Mouse (Mus musculus): ENCODE results near the gene Hmox1. TPM values are rescaled to one million over a fixed set of nuclear protein-coding genes. Genes with fewer than 3 reads are reported as not detected.

Hmox1 gene
- polyA plus RNA-seq, 1 experiment from 2014 or later = 10.1 TPM

DNA sequence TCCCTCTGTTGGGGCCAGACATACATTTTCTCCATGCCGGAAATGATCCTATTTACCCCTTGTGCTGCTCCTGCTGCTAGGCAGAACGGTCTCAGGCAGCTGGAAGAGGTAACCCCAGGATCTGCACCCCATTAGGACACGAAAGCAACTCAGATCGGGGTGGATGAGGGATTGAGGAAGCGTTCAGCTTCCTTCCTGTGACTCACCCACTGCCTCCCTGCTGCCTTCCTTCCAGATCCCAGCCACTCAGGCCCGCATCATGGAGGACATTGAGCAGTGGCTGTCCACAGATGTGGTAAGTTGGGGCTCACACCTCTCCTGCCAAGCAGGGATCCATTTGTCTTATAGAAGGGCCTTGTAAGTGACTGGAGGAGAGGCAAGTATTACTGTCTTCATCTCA is 26.1 kb upstream of the Hmox1 start:
- Histone ChIP-seq H3K27ac (ENCODE audit: low read depth) (no peak overlapping the region), H3K9me3 (ENCODE audit: control insufficient read depth, low read length) (no peaks in the 10 kb centered on the region), H3K36me3 (ENCODE audit: control insufficient read depth, insufficient read depth, low read length) (peaks cover 13% of the 10 kb centered on the region; the same call in 1 of the 2 replicates), H3K9ac (ENCODE audit: low read length) (no peak overlapping the region), H3K4me1 (replicated peaks; ENCODE audit: control insufficient read depth, insufficient read depth, low read length) (no peaks in the 10 kb centered on the region), H3K4me2 (ENCODE audit: low read length) (no peak overlapping the region), H3K4me3 (ENCODE audit: low read depth, low read length) (no peak overlapping the region), H3K27me3 (replicated peaks; ENCODE audit: control insufficient read depth, insufficient read depth, low read length) (no peaks in the 10 kb centered on the region)
- DNase-seq (ENCODE audit: low spot score) (no peak), ATAC-seq (replicated peaks; ENCODE audit: low FRiP score, low TSS enrichment, low read depth) (no peak)
- 71% methylated on average over 6 of the region's 6 CpGs for WGBS

DNA sequence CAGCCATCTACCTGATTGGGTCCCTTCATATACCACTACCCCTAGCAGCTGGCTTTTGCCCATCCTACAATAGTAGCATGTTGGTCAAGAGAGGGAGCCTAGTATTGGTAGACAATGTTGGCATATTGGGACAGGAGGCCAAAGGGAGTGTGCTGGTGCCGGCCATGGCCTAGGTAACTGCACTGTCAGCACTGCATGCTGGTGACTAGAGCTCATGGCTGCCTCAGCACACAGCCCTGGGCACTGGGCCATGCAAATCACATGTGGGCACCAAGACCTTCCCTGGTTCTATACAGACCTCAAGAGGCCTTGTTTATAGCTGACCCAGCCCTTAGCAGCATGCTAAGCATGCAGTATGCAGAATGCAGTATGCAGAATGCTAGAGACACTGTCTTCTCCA is 23.1 kb upstream of the Hmox1 start:
- no peaks in the 10 kb centered on the region for H3K4me1 ChIP-seq (replicated peaks; ENCODE audit: control insufficient read depth, insufficient read depth, low read length)
- H3K4me2 ChIP-seq (ENCODE audit: low read length) = no peak overlapping the region
- peaks cover 7% of the 10 kb centered on the region; the same call in 1 of the 2 replicates for H3K36me3 ChIP-seq (ENCODE audit: control insufficient read depth, insufficient read depth, low read length)
- H3K9me3 ChIP-seq (ENCODE audit: control insufficient read depth, low read length) = no peaks in the 10 kb centered on the region
- ATAC-seq (replicated peaks; ENCODE audit: low FRiP score, low TSS enrichment, low read depth) = no peak
- H3K27ac ChIP-seq (ENCODE audit: low read depth) = no peak overlapping the region
- whole genome bisulfite sequencing = 91% methylated on average over 1 of the region's 1 CpGs
- H3K4me3 ChIP-seq (ENCODE audit: low read depth, low read length) = no peak overlapping the region
- H3K27me3 ChIP-seq (replicated peaks; ENCODE audit: control insufficient read depth, insufficient read depth, low read length) = no peaks in the 10 kb centered on the region
- H3K9ac ChIP-seq (ENCODE audit: low read length) = no peak overlapping the region
- DNase-seq (ENCODE audit: low spot score) = no peak

DNA sequence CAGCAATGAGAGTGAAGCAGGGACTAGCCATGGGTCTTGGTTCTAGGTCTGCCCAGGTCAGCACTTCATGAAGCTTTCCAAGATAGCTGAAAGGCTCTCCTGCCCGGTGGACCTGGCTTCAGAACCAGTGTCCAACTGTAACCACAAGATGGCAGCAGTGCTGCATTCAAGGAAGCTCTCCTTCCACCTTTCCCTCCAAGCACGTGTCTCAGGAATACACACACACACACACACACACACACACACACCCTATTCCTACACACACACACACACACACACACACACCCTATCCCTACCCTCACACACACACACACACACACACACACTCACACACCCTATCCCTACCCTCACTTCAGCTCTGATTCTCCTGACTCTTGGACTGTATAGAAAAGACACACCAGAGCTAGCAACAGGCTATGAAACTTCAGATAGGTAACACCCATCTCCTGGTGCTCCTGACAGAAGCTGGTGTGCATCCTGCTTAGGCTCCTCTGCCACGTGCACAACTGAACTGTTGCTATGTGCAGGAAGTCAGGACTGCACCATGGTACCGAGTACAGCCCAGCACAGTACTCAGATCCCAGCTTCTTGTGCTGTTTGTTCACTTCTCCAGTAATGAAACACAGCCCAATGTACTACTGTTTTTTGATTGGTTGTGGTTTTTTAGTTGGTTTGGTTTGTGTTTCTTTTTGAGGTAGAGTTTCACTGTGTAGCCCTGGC is 21.6 kb upstream of the Hmox1 start:
- 20% methylated on average over 4 of the region's 4 CpGs for WGBS
- Histone ChIP-seq H3K4me1 (replicated peaks; ENCODE audit: control insufficient read depth, insufficient read depth, low read length) (no peaks in the 10 kb centered on the region), H3K27ac (ENCODE audit: low read depth) (no peak overlapping the region), H3K27me3 (replicated peaks; ENCODE audit: control insufficient read depth, insufficient read depth, low read length) (no peaks in the 10 kb centered on the region), H3K4me2 (ENCODE audit: low read length) (no peak overlapping the region), H3K9ac (ENCODE audit: low read length) (no peak overlapping the region), H3K4me3 (ENCODE audit: low read depth, low read length) (no peak overlapping the region), H3K9me3 (ENCODE audit: control insufficient read depth, low read length) (no peaks in the 10 kb centered on the region), H3K36me3 (ENCODE audit: control insufficient read depth, insufficient read depth, low read length) (no peaks in the 10 kb centered on the region; the same call in 1 of the 2 replicates)
- ATAC-seq (replicated peaks; ENCODE audit: low FRiP score, low TSS enrichment, low read depth) (peak; percentile 71), DNase-seq (ENCODE audit: low spot score) (peak; percentile 88)

DNA sequence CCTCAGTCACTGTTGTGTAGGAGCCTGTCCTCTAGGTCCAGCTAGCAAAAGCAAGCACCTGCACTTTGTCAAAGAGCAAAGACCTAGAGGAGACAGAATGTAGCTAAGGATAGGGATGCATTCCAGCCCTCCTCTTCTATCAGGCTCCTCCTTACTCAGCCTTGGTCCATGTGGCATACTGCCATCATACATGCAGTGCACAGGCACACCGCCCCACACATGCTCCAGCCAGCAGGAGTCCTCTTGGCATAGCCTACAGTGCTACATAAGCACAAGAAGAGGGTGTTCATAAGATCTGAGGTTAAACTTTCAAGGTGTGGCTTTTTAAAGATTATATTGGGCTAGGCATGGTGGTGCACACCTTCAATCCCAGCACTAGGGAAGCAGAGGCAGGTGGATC is 18.5 kb upstream of the Hmox1 start:
- Histone ChIP-seq H3K9ac (ENCODE audit: low read length) (no peak overlapping the region), H3K4me1 (replicated peaks; ENCODE audit: control insufficient read depth, insufficient read depth, low read length) (no peaks in the 10 kb centered on the region), H3K36me3 (ENCODE audit: control insufficient read depth, insufficient read depth, low read length) (no peaks in the 10 kb centered on the region), H3K4me2 (ENCODE audit: low read length) (no peak overlapping the region), H3K27ac (ENCODE audit: low read depth) (no peak overlapping the region), H3K4me3 (ENCODE audit: low read depth, low read length) (no peak overlapping the region), H3K27me3 (replicated peaks; ENCODE audit: control insufficient read depth, insufficient read depth, low read length) (no peaks in the 10 kb centered on the region), H3K9me3 (ENCODE audit: control insufficient read depth, low read length) (no peaks in the 10 kb centered on the region)
- ATAC-seq (replicated peaks; ENCODE audit: low FRiP score, low TSS enrichment, low read depth) = no peak
- 85% methylated on average over 1 of the region's 1 CpGs for WGBS
- no peak for DNase-seq (ENCODE audit: low spot score)

DNA sequence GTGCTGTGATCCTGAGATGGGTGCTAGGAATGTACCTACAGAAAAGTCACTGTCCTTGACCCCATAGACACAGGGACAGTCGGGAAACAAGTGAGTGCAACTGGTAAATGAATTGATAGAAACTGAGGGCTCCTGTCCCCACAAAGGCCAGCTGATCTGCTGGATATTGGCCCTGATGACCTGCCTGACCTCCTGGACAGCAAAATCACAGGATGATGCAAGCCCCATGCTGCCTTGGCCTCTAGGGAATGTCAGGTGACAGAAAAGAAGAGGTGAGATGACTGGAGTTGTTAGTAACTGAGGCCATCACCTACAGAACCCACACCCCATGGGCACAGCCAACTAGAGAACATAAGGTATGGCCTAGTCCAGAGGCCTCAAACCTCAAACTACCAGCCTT is 15.2 kb upstream of the Hmox1 start:
- H3K4me1 ChIP-seq (replicated peaks; ENCODE audit: control insufficient read depth, insufficient read depth, low read length) = no peaks in the 10 kb centered on the region
- ATAC-seq (replicated peaks; ENCODE audit: low FRiP score, low TSS enrichment, low read depth) = no peak
- WGBS = 64% methylated on average over 1 of the region's 1 CpGs
- no peak overlapping the region for H3K9ac ChIP-seq (ENCODE audit: low read length)
- DNase-seq (ENCODE audit: low spot score) = no peak
- H3K9me3 ChIP-seq (ENCODE audit: control insufficient read depth, low read length) = no peaks in the 10 kb centered on the region
- H3K4me3 ChIP-seq (ENCODE audit: low read depth, low read length) = no peak overlapping the region
- no peaks in the 10 kb centered on the region for H3K36me3 ChIP-seq (ENCODE audit: control insufficient read depth, insufficient read depth, low read length)
- H3K27ac ChIP-seq (ENCODE audit: low read depth) = no peak overlapping the region
- no peak overlapping the region for H3K4me2 ChIP-seq (ENCODE audit: low read length)
- no peaks in the 10 kb centered on the region for H3K27me3 ChIP-seq (replicated peaks; ENCODE audit: control insufficient read depth, insufficient read depth, low read length)

DNA sequence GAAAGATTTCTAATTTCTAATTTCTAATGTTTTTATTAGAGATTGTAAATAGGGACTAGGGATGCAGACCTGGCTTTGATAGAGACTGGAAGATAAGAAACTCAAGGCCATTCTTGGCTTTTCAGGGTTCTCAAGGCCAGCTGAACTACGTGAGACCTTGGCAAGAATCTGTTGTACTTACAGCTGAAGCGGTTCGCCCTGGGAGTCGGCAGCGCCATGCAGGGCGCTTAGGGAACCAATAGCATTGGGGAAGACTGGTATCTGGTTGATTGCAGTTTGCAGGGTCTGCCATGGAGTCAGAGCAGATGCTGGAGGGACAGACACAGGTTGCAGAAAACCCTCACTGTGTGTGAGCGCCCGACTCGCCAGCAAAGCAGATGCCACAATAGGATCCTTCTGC is 14.6 kb upstream of the Hmox1 start:
- Histone ChIP-seq H3K36me3 (ENCODE audit: control insufficient read depth, insufficient read depth, low read length) (no peaks in the 10 kb centered on the region), H3K27ac (ENCODE audit: low read depth) (no peak overlapping the region), H3K27me3 (replicated peaks; ENCODE audit: control insufficient read depth, insufficient read depth, low read length) (no peaks in the 10 kb centered on the region), H3K9me3 (ENCODE audit: control insufficient read depth, low read length) (no peaks in the 10 kb centered on the region), H3K4me3 (ENCODE audit: low read depth, low read length) (no peak overlapping the region), H3K4me2 (ENCODE audit: low read length) (no peak overlapping the region), H3K4me1 (replicated peaks; ENCODE audit: control insufficient read depth, insufficient read depth, low read length) (no peaks in the 10 kb centered on the region), H3K9ac (ENCODE audit: low read length) (no peak overlapping the region)
- DNase-seq (ENCODE audit: low spot score) (no peak), ATAC-seq (replicated peaks; ENCODE audit: low FRiP score, low TSS enrichment, low read depth) (no peak)
- WGBS = 95% methylated on average over 9 of the region's 9 CpGs

DNA sequence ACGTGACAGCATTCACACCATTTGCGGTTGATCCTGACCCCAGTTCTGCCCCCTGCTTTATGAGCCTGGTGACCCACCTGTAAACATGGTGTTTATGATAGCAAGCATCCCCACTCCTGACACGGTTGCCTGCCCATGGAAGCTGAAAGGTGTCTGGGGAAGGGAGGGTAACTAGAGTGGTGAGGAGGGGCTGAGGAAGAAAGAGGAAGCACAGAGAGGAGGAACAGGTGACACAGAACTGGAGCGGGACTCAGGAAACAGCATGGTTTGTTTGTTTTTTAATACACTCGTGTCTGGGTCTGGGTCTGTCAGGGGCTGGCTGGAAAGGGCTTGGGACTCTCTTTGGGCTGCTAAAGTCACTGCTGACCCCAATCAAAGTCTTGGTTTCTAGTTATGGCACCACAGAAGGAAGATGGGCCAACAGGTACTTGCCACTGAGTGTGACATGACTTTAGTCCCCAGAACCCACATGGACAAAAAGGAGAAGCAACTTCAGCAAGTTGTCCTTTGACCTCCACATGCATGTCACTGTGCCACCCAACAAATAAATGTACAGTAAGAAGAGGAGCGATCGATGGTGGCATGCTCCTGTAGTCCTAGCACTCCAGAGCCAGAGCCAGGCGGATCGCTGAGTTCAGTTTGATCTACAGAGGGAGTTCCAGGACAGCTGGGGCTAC is 11.9 kb upstream of the Hmox1 start:
- no peaks in the 10 kb centered on the region for H3K4me1 ChIP-seq (replicated peaks; ENCODE audit: control insufficient read depth, insufficient read depth, low read length)
- H3K27ac ChIP-seq (ENCODE audit: low read depth) = no peak overlapping the region
- 74% methylated on average over 9 of the region's 9 CpGs for WGBS
- no peak overlapping the region for H3K4me3 ChIP-seq (ENCODE audit: low read depth, low read length)
- no peak overlapping the region for H3K4me2 ChIP-seq (ENCODE audit: low read length)
- no peaks in the 10 kb centered on the region for H3K36me3 ChIP-seq (ENCODE audit: control insufficient read depth, insufficient read depth, low read length)
- DNase-seq (ENCODE audit: low spot score) = no peak
- no peaks in the 10 kb centered on the region for H3K9me3 ChIP-seq (ENCODE audit: control insufficient read depth, low read length)
- ATAC-seq (replicated peaks; ENCODE audit: low FRiP score, low TSS enrichment, low read depth) = no peak
- H3K9ac ChIP-seq (ENCODE audit: low read length) = no peak overlapping the region
- H3K27me3 ChIP-seq (replicated peaks; ENCODE audit: control insufficient read depth, insufficient read depth, low read length) = no peaks in the 10 kb centered on the region

DNA sequence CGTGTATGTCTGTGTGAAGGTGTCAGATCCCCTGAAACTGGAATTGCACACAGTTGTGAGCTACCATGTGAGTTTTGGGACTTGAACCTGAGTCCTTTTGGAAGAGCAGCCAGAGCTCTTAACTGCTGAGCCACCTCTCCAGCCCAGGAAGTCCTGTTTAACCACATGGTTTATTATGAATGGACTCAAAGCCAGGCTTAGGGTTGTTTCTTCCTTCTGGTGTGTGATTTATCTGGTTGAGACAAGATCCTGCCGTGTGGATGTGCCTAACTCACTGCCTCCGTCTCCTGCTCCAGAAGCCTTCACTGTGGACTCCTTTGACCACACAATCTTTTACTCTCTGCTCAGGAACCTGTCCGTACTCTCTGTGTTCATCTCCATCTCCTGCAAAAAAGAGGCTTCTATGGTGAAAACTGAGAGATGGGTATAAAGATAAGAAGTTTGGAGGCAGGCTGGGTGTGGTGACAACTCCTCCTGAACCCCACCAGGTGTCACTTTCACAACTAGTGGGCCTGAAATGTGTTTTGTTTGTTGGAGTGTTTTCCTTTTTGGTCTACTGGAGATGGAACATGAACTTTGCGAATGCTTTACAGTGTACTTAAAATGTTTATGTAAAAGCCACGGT is 11.1 kb upstream of the Hmox1 start:
- Histone ChIP-seq H3K9me3 (ENCODE audit: control insufficient read depth, low read length) (no peaks in the 10 kb centered on the region), H3K4me2 (ENCODE audit: low read length) (no peak overlapping the region), H3K9ac (ENCODE audit: low read length) (no peak overlapping the region), H3K27ac (ENCODE audit: low read depth) (no peak overlapping the region), H3K36me3 (ENCODE audit: control insufficient read depth, insufficient read depth, low read length) (no peaks in the 10 kb centered on the region), H3K4me3 (ENCODE audit: low read depth, low read length) (no peak overlapping the region), H3K27me3 (replicated peaks; ENCODE audit: control insufficient read depth, insufficient read depth, low read length) (no peaks in the 10 kb centered on the region), H3K4me1 (replicated peaks; ENCODE audit: control insufficient read depth, insufficient read depth, low read length) (no peaks in the 10 kb centered on the region)
- DNase-seq (ENCODE audit: low spot score) = no peak
- no peak for ATAC-seq (replicated peaks; ENCODE audit: low FRiP score, low TSS enrichment, low read depth)
- 69% methylated on average over 6 of the region's 6 CpGs for WGBS
